Mouse (Mus musculus): Measurements from ENCODE around the gene Tuba1a.

The Tuba1a gene

GRCm38 (mm10) chr15:98985982-98986715, 32.6 kb upstream of the Tuba1a start:
- no peak for DNase-seq (ENCODE audit: low spot score in 2 of 2)

DNA sequence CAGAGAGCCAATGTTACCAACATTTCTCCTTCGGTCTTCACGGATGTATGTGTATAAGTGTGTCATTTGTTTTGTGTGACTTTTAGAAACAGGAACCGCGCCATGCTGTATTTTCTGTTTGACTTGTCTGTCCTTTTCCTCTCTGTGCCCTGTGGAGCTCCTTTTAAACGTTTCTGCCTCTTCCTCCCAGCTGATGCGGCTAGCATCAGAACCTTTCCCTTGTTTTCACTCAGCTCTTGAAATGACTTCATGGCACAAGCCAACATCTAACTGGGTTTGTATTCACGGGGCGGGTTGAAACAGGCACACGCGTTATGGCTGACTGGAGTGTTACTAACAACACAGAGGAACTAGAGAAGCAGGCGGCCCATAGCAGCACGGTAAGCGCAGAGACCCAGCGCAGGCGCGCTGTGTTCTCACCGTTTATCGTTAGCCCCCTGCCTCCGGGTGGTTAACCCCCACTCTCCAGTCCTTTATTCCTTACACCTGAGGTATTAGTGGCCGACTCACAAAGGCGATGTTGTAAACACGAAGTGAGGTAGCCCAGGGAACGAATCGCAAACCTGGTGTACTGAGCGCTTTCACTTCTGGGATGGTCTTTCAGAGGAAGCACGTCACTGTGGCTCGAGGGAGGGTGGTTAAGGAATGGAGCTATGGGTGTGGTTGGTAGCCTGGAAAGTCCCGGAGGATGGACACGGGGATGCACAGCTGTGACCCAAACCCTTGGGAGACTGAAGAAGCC, 31.9 kb upstream of the Tuba1a start:
- DNase-seq (ENCODE audit: low spot score in 2 of 2) = peak; percentile 63 to 67

- DNase-seq (ENCODE audit: low spot score in 2 of 2) = no peak
Observed at GRCm38 (mm10) chr15:98984681-98985080, 31.2 kb upstream of the Tuba1a start.

DNA sequence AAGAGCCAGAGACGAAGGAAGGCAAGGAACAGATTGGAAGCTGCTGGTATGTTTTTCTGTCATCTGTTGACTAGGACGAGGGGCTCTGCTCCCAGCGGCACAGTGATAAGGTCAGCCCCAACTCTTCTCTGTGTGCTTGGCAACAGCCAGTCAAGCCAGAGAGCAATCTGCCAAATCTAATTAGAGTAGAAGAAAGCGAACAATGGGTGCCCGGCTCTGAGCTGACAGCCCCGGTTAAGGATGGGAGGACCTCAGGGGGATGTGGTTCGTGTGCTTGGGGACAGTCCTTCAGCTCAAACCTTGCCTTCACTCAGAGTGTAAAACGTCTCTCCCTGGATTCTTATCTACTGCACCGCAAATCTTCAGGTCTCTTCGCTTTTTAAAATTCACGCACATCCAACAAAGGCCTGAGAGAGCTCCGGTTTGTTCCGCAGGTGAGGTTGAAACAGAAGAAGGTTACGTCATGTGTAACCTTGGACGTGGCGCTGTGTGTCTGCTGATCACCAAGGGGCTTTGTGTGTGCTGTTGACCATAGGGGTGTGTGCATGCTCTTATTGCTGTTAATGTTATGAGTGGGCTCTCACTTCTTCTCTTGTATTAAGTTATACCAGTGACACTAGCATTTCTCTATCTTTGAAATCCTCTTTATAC, 30.1 kb upstream of the Tuba1a start:
- DNase-seq (ENCODE audit: low spot score in 2 of 2) = no peak

DNA sequence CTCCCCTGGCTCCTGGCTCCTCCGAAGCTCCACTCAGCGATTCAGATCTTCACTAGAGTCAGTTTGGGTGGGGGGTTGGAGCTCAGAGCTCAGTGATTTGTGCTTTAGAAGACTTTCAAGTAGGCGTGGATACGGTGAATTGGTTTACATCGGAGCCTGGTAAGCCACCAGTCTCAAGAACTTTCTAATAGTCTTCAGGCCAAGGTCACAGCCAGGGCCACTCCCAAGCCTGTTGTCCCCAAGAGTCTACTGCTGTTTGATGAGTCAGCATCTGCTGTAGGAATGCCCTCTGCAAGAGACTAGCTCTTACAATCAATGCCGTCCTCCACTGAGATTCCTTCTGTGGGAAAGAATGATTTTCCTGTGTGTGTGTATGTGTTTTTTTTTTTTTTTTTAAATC, 28.6 kb upstream of the Tuba1a start:
- no peak for DNase-seq (ENCODE audit: low spot score in 2 of 2)

- DNase-seq (ENCODE audit: low spot score in 2 of 2) = no peak
Observed at GRCm38 (mm10) chr15:98980012-98980614, 26.6 kb upstream of the Tuba1a start.

DNA sequence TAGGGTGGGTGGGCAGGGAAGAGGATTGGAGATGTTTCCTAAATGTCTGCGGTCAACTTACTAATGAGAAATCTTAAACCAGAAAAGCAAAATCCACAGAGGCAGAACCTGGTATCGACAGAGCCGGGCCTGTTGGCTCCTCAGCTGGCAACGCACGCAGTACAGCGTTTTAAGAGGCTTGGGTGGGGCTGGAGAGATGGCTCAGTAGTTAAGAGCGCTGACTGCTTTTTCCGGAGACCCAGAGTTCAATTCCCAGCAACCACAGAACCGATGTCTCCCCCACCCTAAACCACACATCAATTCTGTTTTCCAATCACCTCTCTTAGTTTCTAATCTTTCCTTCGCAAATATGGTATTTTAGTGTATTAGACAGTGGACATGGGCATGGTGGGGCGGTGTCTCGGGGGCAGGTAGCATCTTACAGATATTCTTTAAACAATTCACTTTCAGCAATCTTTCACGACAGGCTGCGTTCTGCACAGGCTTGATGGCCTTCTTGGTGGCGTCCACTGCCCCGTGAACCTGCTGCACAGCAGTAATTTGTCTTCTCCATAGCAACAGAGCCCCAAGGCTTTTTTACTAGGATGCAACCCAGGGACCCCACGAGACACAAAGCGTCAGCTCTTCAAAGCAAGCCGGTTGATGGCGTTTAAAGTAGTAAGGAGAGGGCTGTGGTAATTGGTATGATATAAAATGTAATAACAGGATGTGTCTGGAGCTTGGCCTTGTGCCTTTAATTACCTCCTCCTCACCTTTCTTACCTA, 25.1 kb upstream of the Tuba1a start:
- no peak for DNase-seq (ENCODE audit: low spot score in 2 of 2)

GRCm38 (mm10) chr15:98977759-98978408, 24.4 kb upstream of the Tuba1a start:
- peak; percentile 65 to 72 for DNase-seq (ENCODE audit: low spot score in 2 of 2)

- no peak for DNase-seq (ENCODE audit: low spot score in 2 of 2)
Observed at GRCm38 (mm10) chr15:98976763-98977758, 23.6 kb upstream of the Tuba1a start.

- DNase-seq (ENCODE audit: low spot score in 2 of 2) = no peak
Observed at GRCm38 (mm10) chr15:98973015-98973614, 19.6 kb upstream of the Tuba1a start.

DNA sequence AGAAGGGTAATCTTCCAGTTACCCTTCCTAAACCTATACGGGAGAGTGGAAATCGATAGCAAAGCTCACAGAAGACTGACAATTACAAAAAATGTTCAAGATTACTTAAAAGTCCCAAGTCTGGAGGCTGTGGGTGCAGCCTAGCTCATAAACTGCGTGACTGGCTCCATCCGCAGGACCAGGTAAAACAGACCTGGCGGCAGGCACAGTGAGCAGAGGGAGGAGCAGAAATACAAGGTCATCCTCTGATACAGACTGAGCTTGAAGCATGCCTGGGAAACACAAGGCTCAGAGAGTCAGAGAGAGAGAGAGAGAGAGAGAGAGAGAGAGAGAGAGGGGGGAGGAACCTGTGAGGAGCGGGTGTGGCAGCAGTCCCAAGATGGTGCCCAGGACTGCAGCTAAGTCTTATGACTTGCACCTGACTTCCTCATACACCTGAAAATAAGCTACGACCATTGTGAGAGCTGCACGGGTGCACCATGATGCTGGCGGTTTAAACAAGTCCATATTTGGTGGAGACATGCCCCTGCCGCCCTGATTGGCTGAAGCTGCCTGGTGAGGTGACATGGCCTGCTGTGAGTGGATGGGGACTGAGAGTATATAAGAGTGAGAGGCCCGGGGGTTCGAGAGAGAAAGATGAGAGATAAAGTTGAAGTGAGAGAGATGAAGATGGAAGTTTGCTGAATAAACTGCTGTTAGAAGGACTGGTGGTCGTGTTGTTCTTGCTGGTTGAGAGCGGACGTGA, 18.2 kb upstream of the Tuba1a start:
- DNase-seq (ENCODE audit: low spot score in 2 of 2) = peak in 1 of 2 experiments; percentile 75

DNA sequence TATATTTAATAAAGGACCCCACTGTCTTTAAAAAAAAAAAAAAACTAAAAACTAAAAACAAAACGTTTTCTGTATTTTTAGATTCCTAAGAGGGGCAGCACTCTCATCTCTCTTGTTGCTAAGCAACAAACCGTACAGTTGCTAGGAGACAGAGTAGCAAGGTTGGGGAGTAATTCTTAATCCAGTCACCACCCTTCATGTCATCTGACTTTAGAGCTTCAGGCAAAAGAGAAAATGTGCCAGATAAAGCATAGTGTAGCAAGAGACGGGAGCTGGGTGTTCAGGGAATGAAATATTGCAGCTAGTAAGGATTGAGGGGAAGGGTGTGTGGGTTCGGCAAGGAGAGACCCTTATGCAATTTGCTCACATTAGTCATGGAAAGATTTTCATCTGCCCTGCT, 17.6 kb upstream of the Tuba1a start:
- peak in 1 of 2 experiments; percentile 59 for DNase-seq (ENCODE audit: low spot score in 2 of 2)

DNA sequence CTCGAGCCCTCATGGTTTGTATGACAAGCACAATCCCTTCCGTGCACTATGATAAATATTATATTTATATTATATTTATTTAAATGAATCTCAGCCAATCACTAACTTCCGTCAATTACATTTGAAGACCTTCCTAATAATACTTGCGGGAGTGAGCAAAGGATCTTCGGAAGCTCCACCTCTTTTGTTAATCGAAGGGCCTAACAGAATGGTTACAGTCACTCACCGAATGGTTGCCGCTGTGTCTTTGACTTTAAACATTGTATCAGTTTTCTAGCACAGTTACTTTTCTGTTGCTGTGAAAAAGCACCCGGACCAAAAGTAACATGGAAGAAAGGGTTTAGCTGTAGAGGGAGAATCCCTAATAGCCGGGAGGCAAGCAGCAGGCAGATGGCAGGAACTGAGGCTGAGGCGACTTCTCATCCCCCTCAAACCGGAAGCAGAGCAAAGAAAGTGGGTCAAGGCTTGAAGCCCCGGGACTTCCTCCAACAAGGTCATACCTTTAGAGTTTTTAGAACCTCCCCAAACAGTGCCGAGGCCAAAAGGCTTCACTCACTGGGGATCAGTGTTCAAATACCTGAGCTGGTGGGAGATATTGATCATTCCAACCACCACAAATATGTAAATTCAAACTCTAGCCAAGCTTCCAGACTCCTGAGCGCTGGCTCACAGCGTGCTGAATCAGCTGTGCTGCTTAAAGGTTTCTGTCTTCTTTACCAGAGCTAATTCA, 16.0 kb upstream of the Tuba1a start:
- DNase-seq (ENCODE audit: low spot score in 2 of 2) = peak in 1 of 2 experiments; percentile 13

GRCm38 (mm10) chr15:98968701-98969371, 15.3 kb upstream of the Tuba1a start:
- DNase-seq (ENCODE audit: low spot score in 2 of 2) = peak; percentile 68 to 72

DNA sequence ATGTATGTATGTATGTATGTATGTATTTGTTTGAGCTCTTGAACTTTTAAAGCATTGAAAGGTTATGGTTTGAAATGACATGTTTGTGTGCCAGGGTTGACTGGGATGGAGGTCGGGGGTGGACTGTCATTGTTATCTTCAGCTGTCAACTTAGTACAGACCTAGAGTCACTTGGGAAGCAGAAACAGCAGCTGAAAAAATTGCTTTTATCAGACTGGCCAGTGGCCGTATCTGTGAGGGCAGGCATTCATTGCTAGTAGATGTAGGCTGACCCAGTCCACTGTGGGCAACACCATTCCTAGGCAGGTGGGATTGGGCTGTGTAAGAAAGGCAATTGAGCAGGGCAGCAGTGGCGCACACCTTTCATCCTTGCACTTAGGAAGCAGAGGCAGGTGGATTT, 6.0 kb upstream of the Tuba1a start:
- DNase-seq (ENCODE audit: low spot score in 2 of 2) = no peak

GRCm38 (mm10) chr15:98958901-98959420, 5.5 kb upstream of the Tuba1a start:
- DNase-seq (ENCODE audit: low spot score in 2 of 2) = no peak

- no peak for DNase-seq (ENCODE audit: low spot score in 2 of 2)
Observed at GRCm38 (mm10) chr15:98957475-98957874, 4.0 kb upstream of the Tuba1a start.
